Comparison of ENCODE assay signal across 29 mouse cellular contexts in the genomic region with DNA sequence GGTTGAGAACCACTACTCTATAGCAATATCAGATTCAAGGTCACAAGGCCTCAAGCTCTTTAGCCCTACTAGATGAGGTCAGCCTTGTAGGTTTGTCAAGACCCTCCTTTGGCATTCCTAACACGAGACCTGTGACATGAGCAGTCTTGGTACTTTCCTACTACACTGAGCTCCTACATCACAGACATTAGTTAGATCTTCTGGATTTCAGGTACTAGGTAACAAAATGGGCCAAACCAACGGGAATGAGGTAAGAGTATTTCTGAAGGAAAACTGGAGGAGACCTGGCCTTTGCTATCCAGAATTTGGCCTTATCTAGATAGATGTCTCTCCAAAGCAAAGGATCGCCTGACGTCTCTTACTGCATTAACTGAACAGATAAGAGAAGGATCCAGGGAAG.
"Had no signal": no experiment of that assay in that cellular context is flagged by ENCODE, and none has a peak within 500 bp of the region (broad histone marks: within the 10 kb centered on the region; RNA-seq: fewer than 3 reads in every experiment).

No protein-coding gene starts in this region.

- DNase-seq: heart, postnatal 10 days; heart, postnatal 14 days; heart, postnatal 36 days; heart, postnatal 4 days; kidney, adult 11 months; kidney, adult 18-20 months; kidney, adult 2 months; kidney, adult 8-10 months; kidney, adult 9 months; kidney, postnatal 10 days; kidney, postnatal 14 days; kidney, postnatal 25 days; kidney, postnatal 36 days; kidney, postnatal 4 days; layer of hippocampus, adult 9-11 months; layer of hippocampus, postnatal 36 days had no signal

- H3K4me3 ChIP-seq: heart, embryonic 10.5 days; heart, embryonic 12.5 days; heart, embryonic 13.5 days; heart, embryonic 15.5 days; hindbrain, embryonic 10.5 days; hindbrain, embryonic 12.5 days; hindbrain, embryonic 13.5 days; hindbrain, embryonic 15.5 days; intestine, embryonic 15.5 days; kidney, embryonic 15.5 days; left cerebral cortex, adult 2 months had no signal

- H3K27ac ChIP-seq: heart, embryonic 10.5 days; heart, embryonic 13.5 days; heart, embryonic 15.5 days; hindbrain, embryonic 10.5 days; hindbrain, embryonic 12.5 days; hindbrain, embryonic 13.5 days; hindbrain, embryonic 14.5 days; hindbrain, embryonic 15.5 days; hindbrain, postnatal 0 days; intestine, embryonic 15.5 days; kidney, embryonic 15.5 days; left cerebral cortex, adult 2 months had no signal
